Mouse (Mus musculus) adrenal gland, adult 8-10 months (tissue): ENCODE data around the gene Mum1. TPM values are rescaled to one million over a fixed set of nuclear protein-coding genes. Genes with fewer than 3 reads are reported as not detected.

Experiments
- DNase-seq: peaks from one replicate; pipeline ENCODE4 v3.0.0; 2022
- total RNA-seq, 4 experiments: library from RNA; stranded (reverse); gene quantifications; 2 replicates each; pipeline ENCODE4 v1.2.4; 2022

Gene Mum1
- total RNA-seq, 4 experiments from 2014 or later, result 26.5 to 41.6 (median 32.9) TPM

DNA sequence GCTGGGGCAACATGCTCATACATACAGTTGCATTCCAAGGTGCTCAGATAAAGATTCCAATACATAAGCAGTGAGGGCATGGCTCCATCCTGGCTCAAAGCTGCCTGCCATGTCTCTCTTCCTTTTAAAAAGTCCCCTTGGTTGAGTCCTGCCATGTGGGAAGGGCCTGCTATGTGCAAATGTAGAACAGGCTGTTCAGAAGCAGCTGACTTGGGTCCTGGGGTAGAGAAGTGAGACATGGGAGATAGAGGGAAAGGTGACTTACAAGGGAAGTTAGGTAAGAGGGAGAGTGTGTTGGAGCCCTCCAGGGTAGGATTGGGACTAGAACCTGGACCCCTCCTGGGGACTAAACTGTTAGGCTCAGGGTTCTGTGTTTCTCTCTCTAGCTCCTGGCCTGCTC lies 25.8 kb downstream of the Mum1 start:
- no peak for DNase-seq

DNA sequence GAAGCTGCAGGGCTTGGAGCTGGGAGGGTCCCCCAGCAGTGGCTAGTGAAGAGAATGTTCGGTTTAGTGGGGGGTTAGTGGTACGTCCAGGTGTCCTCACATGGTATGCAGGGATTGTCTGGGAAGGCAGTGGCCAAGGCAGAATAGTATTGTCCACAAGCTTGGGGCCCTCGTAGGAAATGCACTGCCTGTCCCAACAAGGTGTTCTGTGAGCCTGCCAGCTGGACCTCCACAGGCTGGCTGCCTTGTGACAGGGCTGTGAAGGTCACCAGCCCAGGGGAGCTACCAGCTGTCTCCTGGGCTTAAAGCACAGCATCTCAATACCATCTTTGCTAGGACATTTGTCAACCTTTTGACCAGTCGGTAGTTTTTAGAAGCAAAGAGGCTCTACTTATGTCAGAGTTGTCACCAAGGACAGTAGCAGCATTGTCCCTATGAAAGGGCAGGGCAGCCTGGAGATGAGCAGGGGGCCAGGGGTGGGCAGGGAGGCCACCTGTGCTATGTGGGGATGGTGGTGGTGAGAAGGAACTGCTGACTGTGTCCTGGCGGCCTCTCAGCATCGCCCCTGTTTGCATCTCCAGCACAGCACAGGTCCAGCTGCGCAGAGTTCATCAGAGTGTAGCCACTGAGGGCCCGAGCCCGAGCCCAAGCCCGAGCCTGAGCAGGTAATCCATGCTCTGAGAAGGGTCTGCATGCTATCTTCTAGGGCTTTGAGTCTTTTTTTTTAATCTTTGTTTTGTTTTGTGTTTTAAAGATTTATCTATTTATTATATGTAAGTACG lies 26.4 kb downstream of the Mum1 start:
- DNase-seq, result no peak

DNA sequence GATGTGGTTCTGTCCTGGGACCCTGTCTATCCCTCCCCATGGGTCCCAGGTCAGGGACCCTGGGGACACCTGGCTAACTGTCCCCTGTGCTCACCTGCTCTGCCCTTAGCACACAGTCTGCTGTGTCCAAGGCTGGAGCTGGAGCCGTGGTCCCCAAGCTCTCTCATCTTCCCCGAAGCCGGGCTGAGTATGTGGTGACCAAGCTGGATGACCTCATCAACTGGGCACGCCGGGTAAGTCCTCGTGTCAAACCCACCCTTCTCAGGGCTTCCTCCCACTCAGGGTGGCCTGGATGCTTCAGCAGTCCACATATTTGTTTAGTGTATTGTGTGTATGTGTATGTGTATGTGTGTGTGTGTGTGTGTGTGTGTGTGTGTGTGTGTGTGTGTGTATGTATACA lies 27.3 kb downstream of the Mum1 start:
- no peak for DNase-seq

DNA sequence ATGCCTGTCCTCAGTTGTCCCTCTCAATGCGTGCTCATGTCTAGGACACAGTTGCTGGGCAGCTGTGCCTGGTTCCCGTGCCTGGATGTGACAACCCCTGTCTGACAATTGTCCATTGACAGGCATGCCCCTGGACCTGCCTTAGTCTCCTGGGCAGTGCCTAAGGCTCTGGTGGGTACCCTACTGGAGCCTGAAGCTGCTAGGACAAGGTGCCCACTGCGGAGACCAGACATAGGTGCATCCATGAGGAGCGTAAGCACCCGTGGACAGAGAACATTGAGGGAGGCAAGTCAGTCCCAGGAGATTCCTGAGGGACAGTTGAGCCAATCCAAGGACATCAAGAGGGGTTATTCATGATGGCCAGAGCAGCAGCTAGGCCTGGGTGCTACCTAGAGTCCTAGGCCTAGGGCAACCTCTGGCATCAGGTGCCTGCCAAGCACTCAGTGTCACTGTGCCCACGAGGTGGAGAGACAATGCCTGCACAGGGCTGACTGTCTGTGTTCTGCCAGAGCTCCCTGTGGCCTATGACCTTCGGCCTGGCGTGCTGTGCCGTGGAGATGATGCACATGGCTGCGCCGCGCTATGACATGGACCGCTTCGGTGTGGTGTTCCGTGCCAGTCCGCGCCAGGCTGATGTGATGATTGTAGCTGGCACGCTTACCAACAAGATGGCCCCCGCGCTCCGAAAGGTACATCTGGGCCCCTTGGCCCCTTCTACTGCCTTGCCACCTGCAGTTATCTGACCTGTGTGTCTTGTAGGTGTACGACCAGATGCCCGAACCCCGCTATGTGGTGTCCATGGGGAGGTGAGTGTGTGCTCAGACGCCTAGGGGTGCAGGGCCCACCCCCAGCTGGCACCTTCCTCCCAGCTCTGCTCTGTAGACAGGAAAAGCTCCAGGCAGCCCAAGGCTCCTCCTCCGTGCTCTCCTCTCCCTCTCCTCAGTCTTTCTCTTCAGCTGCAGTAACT lies 28.4 kb downstream of the Mum1 start:
- no peak for DNase-seq

DNA sequence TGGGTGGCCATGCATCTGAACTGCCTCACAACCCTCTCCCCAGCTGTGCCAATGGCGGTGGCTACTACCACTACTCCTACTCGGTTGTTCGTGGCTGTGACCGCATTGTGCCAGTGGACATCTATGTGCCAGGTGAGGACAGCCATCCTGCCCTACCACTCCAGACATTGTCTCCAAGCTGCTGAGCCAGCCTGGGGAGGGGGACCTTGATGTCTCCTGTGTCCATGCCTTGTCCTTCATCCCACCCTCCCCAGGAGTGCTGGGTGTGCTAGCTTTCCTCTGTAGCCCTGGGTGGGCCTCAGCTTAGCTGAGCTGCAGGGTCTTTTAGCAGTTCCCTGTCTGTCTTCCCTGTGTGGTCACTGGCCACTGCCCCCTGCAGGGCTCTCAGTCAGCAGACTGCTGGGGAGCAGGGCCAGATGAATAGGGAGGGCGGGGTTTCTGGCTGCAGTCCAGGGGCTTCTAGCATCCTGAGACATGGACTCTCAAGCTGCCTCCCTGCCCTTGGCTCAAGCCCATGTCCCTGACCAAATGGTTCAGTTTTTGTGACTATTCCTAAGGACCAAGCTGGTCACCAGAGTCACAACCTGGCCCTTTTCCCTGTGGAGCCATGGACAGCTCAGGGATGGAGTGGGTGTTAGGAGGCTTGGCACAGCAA lies 29.8 kb downstream of the Mum1 start:
- DNase-seq, result peak; percentile 80

DNA sequence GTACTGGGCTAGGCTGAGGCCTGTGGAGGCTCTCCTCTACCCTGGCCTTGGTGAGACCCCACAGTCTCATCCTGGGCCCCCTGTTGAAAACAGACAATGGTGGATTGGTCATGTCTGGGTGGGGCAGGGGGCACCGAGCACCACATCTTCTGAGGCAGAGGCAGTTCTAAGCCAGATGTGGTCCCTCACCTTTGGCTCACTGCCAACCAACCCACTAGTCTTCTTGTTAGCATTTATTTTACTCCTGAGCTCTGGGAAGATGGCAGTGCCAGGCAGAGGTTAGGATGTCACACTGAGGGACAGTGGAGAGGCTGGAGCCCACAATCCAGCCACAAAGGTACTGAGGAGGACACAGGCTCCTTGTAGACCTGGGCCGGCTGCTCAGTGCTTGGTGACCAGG lies 31.7 kb downstream of the Mum1 start:
- no peak for DNase-seq

DNA sequence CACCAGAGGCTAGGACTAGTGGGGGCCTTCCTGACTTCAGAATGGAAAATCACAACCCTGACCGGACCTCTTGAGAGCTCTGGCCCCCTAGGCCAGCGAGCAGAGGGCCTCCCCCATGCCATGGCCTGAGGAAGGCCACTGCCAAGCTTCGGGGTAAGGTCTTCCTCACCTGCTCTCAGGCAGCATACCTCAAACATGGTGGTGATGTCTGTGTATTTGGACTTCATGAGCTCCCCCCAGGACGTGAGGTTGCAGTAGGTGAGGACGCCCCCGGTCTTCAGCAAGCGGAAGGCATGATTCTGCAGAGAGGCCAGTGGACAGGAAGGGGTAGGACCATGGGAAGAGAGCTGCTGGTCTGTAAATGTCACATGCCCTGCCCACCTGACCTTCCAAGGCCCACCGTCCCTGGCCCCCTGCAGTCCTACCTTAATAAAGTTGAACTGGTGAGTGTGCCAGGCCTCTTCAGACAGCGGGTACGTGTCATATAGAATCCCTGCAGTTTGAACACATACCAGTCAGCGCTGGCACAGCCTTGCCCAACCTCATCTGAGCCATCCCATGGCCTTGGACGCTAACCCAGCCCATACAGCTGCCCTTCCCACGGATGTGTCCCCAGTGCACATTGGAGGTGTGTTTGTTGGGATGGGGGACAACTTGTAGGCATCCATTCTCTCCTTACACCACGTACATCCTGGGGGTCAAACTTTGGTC lies 32.7 kb downstream of the Mum1 start:
- peak; percentile 64 for DNase-seq

DNA sequence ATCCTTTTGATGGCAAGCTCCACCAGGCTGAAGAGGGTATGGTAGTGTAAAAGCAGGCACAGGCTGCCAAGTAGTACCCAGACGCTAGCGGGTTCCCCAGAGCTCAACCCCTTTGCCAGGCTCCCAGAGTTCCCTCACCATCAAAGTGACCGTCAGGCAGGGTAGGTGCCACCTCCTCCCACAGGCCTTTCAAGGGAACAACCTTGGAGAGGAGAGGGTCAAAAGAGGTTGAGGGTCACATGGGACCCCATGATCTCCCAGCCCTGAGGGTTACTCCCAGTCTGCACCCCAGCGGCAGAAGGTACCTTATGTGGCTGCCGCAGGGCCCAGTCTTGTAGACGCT lies 33.2 kb downstream of the Mum1 start:
- DNase-seq, result peak; percentile 57

DNA sequence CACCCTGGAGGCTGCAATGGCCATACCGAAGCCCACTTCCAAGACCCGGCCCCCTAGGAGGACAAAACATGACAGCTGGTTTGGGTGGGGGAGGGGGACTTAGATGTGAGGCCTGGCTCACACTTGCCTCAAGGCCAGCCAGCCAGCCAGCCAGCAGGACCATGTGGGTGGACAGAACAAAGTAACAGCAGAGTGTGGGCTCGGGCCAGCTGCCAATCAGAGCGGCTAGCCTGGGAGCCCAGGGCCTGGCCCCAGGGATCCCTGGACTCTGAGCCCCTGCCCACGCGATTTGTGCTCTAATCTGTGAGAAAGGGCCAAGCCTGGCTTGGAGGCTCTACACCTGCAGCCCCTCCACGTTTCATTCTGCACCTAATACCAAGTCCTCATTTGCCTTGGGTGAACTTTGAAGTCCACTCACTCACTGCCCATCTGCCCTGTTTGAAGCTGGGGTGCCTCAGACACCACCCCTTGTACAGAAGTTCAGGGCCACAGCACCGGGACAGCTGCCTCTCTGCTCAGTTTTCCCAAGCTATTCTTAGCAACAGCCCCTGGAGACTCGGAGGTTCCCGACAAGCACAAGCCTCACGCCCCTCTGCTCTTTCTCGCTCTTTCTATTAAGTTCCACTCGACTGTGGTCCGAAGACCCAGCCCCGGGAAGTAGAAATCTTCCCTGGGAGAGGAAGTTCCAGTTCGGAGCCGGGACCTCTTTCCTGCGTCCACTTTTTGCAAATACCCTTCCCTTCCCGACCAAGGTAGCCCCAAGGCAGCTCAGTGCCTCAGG lies 33.8 kb downstream of the Mum1 start:
- peak; percentile 80 for DNase-seq

DNA sequence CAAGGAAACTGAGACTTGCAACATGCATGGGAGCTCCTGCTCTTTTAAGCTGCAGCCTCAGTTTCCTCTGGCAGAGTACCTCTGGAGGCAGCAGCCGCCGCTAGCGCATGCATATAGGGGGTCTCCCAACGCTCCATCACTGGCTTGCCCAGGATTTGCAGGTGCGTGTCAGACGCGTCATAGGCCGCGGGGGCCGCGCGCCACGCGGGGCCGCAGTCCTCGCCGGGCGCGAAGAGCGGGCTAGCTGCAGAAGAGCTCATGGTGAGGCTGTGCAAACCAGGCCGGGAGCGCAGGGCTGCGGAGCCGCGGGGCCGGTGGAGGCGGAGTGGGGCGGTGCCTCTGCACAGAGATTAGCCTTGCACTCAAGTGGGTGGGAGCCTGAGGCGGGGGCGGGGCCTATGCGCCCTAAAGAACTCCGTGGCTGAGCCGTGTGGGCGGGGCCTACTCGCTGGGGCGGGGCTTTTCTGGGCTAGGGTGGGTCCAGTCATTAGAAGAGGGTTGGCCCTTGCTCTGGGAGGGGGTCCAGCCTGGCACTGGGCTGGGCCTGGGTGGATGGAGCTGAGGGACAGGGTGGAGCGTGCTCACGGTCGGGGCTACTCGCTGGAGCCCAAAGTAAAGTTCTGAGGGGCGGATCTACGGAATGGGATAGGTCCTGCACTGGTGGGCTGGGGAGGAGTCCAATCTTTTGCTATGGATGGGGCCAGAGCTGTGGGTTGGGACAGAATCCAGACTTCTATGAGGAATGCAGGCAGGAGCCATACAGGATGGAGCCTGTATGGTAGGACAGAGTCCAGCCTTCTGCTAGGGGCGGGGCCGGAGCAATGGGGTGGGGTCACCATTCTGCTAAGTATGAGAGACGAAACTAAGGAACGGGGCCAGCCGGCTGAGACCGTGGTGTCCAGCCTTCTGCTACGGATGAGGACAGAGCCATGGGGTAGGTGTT lies 34.7 kb downstream of the Mum1 start, which contains the start of the genes Gamt and Dazap1:
Gene Gamt, minus strand, starts transcription at position 371 of the 943 bp plus-strand sequence.
Gene Dazap1, plus strand, starts transcription at position 845 of the 943 bp plus-strand sequence.
- DNase-seq, result peak; percentile 98

DNA sequence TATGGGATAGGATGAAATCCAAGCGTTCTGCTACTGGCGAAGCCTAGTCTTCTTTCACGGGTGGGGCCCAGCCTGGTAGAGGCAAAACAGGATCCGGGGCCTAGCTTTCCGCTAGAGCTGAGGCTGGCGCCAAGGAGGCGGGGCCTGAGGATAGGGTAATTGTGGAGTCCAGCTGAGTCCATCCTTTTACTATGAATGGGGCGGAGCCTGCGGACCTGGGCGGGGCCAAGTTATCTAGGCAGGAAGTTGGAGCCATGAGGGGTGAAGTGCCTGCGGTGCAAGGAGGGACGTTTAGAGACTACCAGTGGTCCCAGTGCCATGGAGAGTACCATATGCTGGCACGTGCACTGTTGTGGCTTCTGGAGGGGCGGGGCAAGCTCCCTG lies 35.3 kb downstream of the Mum1 start:
- peak; percentile 98 for DNase-seq

DNA sequence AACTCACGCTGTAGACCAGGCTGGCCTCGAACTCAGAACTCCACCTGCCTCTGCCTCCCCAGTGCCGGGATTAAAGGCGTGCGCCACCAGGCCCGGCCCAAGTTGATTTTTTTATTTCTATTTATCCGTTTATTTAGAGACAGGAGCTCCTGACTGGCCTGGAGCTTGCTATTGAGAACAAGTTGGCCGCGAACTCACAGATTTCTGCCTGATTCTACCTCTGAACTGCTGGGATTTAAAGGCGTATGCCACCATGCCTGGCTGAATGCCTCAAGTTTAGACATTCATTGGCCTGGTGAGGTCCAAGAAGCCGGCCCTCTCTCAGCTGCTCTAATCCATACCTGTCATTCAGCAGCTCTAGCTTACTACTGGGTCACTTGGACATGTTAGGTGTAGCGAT lies 35.9 kb downstream of the Mum1 start:
- no peak for DNase-seq

DNA sequence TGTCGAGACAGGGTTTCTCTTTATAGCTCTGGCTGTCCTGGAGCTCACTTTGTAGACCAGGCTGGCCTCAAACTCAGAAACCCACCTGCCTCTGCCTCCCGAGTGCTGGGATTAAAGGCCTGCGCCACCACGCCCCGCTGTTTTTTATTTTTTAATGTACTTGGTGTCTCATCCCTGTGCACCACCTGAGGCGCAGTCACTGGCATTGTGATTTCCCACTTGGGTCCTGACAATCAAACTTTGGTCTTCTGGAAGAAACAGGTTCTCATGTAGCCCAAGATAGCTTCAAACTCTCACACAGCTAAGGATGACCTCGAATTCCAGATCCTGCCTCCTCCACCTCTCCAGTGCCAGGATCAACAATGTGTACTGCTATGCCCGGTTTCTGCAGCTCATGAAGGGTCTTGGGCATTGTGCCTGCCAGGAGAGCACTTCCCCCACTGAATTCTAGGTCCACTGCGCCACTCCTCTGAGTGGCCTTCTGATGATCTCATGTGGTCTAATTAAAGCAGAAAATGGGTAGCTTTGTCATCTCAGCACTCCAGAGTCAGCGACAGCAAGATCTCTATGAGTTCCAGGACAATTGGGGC lies 36.6 kb downstream of the Mum1 start:
- DNase-seq, result no peak

DNA sequence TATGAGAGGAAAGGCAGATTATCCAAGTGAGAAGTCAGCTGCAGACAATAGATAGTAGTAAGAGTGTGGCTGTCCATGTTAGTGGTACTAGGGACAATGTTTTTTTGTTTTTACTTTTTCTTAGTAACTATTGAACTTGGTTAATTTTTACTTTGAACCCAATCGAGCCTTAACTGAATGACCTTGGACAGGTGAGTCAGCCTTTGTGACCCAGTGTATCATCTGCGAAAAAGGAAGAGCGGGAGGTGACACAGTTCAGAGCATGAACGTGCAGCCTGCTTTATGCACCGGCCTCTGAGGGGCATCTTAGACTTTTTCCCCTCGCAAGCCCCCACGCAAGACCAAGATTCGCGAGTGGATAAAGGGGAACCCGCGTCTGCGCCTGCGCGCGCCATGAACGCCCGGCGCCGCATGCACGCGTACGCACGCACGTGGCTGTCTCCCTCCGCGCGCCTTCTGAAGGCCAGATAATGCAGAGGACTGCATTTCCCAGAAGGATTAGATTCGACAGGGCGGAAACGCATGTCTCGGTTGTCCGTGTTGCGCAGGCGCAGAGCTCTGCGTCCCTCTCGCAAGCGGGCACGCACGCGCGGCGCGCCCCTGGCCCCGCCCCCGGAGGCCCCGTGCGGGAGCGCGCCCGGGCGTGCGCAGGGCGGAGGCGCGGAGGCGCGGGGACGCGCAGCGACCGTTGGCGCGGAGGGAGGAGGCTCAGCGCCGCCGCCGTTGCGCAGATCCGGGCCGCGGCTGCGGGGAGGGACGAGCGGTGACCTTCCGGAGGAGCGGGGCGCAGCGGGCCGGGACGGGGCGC lies 38.3 kb downstream of the Mum1 start:
- peak; percentile 99 for DNase-seq

DNA sequence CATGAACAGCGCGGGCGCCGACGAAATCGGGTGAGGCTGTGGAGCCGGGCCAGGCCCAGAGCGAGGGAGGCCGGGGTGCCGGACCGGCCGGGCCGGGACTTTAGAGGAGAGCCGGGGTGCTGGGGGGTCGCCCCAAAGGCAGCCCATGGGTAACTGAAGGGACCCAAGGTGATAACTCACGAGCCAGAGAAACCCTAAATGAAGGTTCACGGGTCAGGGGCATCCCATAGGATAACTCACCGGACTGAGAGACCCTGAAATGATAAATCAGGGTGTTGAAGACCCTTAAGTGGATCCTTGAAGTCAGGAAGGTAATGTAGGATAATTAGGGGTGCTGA lies 38.9 kb downstream of the Mum1 start:
- DNase-seq, result no peak

DNA sequence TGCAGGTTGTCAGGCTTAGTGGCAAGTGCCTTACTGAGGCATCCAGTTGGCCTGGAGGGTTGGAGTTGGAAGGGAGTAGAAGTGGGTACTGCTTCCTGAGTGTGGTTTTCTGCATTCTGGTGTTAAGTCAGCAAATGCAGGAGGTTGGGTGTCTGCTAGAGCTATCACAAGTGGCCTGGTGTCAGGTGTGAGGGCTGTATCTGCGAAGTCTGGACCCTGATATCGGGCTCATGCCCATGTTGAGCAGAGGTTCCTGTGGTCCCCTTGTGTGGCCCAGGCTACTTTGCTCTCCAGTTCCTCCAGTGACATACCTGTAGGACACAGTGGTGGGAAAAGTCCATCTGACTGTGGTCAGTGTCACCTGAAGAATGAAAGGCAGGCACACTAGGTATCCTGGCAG lies 43.9 kb downstream of the Mum1 start:
- no peak for DNase-seq

DNA sequence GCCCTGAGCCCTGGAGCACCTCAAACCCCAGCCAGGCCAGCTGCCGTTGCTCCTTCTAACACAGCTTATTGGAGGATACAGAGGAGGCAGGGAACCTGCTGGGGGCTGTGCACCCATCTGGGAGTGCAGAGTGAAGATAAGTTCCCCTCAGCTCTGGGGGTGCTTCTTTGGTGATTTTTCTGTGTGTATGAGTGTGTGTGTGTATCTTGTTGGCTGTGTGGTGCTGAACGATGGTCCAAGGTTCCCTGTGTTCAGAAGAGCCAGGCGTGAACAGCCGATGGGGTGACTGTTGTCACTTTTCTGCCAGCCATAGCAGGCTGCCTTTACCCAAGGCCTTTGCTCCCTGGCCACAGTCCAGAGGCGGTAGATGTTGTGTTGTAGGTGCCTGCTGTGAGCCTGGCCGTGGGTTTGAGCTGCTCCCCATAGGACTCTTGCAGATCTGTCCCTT lies 44.5 kb downstream of the Mum1 start:
- DNase-seq, result no peak

DNA sequence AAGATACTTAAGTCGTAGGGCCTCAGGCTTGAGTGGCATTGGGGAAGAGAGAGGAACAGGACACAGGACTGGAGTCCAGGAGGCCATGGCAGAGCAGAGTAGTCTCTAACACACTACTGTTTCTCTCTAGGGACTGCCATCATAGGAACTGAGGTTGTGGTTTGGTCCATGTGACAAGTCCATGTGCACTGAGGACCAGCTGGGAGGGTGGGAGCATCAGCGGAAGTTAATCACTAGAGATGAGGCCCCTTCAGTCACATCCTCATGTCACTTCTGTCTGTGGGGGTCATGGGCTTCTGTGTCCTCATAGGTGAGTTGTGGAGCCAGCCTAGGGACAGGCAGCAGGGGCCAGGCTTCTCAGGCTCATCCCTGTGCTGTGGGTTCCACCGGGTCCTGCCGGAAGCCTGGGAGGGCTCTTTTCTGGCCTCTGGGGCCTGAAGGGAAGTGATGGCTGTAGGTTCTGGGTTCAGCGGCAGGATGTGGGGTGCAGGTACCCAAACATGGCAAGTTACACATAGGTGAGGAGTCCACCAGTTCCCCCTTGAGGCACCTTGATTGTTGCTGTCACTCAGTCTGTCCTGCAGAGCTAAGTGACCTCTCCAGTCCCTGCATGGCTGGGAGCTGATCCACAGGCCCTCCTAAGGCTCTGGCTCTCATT lies 45.1 kb downstream of the Mum1 start:
- no peak for DNase-seq
